Mouse (Mus musculus) thymus, adult 18-20 months (tissue): ENCODE data around the gene Apbb1ip.

Experiments used
- DNase-seq, 2 experiments: peaks; one replicate each; pipeline ENCODE4 v3.0.0; 2022; ENCODE audit warnings: mixed read lengths in 2 of 2

Gene Apbb1ip

DNA sequence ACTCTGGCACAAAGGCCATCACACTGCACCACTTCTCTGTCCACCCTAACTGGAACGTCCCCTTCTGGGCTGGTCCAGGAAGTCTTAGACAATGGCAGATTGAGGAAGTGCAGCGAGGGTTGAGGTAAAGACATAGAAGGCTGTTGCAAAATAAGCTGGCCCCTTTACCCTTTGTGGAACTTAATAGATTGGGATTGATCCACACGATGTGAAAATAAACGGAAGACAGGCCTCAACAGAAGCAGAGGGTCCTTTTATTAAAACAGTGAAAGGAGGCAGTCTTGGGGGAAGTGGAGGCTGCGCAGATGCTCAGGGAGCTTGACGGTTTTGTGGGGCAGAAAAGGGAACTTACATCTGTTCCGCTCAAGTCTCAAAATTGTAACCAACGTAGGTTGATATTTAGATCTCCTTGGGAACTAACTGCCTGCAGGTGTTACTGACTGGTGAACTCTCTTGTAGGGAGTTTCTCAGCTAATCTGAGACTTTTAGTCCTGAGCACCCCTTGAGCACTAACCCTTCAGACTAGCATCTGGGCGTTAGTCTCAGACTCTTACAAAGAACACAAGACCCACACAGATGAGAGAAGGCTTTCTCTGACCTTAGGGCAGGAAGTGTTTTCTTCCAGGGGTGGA lies at the start of gene Apbb1ip:
Gene Apbb1ip, plus strand, starts transcription at position 546 of the 632 bp plus-strand sequence.
- DNase-seq: peak; percentile 29 to 58

DNA sequence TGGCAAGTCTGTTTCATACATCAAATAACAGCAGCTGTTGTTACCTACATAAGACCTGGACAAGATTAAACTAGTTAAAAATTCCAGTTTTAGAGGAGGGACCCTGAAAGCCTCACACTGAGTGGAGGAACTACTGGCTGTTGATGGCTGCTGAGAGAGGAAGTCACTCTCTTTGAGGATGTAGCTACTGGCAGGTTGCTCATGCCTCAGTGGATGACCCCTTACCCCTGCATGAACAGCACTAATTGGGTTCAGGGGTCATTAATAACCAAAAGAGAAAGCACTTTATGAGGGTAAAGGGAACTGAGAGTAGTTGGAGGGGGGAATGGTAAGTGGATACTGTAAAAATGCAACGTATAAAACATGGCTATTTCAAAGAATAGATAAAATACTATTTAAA lies 46.8 kb upstream of the Apbb1ip start:
- DNase-seq: no peak

- no peak for DNase-seq
Measured at GRCm38 (mm10) chr2:22736134-22736533, 37.8 kb upstream of the Apbb1ip start.

DNA sequence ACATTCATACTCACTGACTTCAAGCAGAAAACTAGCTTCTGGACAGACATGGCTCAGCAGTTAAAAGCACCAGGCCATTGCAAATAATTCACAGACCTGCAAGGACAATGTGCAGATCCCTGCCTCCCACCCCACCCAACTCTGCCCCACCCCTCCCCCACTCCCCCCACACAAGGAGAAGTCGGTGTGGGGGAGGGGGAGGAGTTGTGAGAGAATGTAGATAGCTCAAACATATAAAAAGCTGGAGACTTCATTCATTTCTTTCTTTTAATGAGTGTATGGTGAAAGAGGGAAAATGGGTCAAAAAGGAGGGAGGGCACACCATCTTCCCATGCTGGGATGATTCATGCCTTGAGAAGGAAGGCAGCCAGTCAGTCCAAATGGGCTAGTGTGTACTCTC lies 34.5 kb upstream of the Apbb1ip start:
- no peak for DNase-seq

DNA sequence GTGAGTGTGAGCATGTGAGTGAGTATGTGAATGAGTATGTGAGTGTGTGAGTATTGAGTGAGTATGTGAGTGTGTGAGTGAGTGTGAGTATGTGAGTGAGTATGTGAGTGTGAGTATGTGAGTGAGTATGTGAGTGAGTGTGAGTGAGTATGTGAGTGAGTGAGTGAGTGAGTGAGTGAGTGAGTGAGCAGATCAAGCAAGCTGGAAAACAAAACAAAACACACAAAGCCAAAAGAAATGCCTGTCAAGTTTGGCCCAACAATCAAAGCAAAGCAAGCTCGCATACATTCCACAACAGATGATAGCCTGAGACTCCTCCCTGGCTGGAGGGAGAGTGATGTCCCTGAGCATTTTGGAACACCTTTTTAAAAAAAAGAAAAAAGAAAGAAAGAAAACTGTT lies 33.5 kb upstream of the Apbb1ip start:
- DNase-seq: no peak

DNA sequence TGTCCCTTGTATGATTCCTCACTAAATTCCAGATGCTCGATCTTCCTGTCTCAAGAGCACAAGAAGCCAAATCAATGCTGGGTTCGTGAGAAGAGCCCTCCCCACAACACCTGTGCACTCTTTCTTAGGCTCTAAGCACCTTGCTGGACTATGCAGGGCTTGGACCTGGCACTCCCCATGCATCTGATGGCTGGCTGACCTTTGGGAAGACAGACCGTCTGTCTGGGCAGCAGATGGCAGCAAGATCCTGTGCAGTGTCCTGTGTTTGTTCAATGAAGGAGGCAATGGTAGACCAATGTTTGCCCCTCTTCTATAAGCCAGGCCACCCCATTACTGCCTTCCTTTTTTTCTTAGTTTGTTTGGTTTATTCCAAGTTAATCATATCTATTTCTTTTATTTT lies 32.7 kb upstream of the Apbb1ip start:
- DNase-seq: no peak

DNA sequence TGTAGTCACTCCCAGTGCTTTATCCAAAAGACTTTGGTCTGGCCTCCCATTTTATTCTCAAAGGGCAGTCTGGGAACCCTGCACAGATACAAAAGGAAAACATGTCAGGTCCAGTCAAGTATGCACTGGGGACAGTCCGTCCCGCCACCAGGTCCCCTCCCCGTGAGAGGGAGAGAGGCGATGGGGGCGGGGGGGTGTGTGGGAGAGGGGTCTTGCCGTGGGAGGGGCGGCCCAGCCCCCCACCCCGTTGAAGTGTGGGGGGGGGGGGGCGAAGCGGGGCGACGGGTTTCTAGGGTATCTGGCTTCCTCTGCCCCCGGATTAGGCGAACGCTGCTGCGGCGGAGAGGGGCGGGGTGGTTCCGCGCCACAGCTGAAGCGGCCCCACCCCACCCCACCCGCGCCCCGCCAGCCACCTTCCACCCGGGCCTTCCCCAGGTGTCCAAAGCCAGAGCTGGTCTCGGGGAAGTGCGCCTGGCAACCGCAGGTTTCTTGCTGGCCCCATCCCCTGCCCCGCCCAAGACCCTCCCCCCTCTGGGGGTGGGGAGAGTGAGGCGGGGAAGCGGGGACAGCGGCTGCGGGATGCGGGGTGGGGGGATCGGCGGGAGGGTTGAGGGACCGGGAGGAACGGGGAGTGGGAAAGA lies 29.7 kb upstream of the Apbb1ip start:
- DNase-seq: peak; percentile 50 to 64

DNA sequence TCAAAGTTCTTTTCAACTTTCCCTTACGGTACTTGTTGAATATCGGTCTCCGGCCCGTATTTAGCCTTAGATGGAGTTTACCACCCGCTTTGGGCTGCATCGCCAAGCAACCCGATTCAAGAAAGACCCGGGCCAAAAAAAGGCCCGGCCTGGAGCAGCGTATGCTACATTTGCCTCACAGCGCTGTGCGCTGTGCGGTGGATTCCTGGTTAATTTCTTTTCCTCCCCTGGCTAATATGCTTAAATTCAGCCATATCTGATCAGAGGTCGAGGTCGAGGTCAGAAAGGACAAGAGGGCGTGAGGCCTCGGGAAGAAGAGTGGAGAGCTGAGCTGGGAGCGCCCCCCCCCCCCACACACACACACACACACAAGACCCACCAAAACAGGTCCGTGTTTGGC lies 29.0 kb upstream of the Apbb1ip start:
- no peak for DNase-seq

DNA sequence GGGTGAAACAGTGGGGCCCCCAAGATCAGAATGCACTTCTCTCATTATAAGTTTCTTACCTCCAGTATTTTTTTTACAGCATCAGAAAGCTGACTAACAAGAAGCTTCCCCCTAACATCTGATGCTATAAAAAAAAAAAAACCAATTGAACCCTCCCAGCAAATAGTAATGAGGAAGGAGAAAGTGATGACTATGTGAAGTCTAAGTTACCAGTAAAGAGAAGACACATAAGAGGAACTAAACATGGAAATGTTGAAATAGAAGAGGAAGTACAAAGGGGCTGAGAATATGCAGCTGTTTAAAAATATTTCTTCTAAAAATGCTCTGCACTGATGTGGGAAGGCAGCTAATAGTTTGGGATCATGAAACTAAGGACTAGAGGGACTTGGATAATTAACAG lies 27.1 kb upstream of the Apbb1ip start:
- no peak for DNase-seq

DNA sequence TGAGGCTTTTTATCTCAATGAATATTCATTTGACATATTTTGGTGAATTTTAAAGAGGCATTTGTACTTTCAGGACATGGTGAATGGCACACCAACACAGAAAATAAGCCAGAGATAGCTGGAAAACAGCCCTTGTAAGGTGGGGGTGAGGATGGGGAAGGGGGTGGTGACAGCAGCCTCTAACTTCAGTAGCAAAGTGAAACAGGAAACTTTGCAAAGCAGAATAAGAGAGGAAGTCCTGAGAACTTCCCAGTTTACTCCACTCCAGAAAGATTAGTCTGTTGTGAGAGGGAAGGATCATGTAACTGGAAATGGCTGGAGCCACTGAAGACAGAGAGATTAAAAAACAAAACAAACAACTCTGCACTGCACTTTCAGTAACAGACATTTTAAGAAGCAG lies 26.0 kb upstream of the Apbb1ip start:
- no peak for DNase-seq

DNA sequence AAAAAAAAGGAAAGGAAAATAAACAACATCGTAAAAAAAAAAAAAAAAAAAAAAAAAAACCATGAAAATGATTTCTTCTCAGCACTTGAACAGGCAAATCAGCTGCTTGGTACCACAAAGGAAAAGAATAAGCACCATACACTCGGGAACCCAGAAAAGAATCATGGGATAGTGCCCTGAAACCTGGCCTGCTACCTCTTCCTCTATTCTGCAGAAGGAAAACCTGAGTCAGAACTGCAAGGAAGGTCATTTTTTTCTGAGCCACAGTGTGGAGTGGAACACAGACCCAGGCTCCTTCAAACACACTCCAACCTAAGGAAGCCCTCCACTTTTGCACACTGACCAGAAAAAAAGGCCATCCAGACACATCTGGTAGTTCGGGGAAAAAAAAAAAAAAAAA lies 24.1 kb upstream of the Apbb1ip start:
- no peak for DNase-seq

DNA sequence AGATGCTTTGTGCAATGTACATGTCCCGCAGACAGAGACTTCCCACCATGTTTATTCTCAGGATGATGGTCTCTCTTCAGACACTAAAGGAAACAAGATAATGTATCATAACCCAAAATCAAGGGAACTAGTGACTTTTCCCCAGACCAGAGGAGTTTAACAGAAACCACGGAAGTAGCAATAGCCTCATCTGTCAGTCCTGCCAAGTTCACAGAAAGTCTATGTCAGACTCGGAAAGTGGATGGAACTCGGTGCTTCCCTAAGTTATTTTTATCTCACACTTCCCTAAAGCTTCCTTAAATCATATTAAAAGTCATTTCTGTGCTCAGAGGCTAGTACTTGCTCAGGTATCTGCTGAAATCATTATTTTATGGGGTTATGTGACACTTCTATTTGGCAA lies 21.4 kb upstream of the Apbb1ip start:
- DNase-seq: no peak

GRCm38 (mm10) chr2:22753461-22754075 lies 20.3 kb upstream of the Apbb1ip start:
- DNase-seq: no peak

DNA sequence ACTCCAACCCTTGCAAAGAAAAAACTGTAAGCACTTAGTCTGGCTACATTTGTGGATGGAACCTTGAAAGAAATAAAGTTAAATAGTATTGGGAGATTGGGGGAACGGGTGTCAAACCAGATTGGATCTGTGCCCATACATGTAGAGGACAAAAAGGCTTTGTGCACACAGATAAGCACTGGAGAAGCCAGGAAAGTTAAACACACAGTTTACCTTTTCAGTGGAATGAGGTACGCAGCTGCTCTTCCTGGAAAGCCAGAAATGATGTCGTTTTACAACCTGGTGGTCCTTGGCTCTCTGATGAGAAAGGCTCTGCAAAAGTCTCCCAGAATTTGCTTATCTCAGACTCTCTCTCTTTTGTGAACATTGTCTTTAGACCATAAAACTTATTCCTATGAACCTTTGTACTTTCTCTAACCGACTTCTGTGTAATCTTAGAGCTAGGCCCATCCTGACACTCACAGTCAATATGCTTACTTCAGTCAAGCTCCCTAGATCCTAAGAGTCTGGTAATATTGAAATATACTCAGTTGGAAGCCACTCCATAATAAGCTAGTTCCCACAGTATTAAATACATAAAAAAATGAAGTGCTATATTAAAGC lies 19.6 kb upstream of the Apbb1ip start:
- no peak for DNase-seq

DNA sequence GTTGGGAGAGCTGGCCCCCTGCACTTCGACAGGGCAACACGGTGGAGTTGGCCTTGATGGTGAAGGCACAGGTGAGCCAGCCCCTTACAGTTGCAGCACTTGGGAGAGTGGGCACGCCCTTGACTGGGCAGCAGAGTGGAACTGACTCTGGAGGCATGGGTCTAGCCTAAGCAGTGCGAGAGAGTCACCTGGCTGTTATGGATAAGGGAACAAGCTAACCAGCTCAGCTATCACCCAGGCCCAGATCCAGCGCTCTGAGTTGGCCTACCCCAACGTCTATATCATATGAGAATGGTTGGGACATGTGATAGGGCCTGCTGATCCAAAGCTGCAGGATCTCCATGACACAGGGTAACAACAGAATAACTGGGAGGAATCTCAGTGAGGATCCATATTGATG lies 18.3 kb upstream of the Apbb1ip start:
- DNase-seq: no peak

DNA sequence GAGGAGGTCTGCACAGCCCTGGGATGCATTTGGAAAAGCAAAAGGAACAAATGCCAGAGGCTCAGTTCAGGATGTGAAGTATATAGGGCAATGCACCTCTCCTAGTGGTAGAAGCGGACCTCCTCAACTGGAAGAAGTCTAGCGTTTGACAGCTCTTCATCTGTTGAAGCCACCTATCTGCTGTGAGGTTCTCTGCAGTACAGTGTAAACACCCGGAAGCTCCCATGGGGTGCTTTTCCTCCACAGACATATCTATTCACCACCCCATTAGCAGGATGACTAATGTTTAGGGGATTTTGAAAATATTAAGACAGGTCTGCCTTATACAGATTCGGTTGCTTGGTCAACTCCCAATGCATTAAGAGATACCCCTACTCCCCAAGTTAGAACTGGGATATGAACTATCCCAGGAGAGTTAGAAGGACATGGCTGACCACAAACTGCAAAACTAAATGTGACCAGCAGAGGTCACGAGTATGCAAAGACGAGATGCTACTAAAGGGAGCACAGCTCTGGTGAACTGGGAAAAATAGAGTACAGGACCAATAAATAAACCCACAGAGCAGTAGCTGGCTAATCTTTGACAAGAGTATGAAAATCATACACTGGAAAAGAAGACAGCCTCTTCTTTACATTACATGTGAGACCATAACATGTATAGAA lies 15.5 kb upstream of the Apbb1ip start:
- DNase-seq: peak in 1 of 2 experiments; percentile 45

DNA sequence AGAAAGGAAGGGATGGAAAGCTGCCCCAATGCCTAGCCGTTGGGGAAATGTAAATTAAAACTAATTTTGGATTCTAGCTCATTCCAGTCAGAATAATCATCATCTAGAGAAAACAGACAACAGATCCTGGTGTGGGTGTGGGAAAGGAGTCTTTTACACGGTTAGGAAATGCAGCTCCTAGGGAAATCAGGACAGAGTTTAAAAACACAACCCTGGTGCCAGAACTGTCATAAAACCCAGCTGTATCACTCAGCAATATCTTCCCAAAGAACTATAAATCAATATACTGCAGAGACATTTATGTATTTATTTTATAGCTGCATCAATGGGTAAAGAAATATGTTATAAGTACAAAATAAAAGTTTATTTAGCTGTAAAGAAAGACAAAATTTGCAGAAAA lies 13.4 kb upstream of the Apbb1ip start:
- no peak for DNase-seq

DNA sequence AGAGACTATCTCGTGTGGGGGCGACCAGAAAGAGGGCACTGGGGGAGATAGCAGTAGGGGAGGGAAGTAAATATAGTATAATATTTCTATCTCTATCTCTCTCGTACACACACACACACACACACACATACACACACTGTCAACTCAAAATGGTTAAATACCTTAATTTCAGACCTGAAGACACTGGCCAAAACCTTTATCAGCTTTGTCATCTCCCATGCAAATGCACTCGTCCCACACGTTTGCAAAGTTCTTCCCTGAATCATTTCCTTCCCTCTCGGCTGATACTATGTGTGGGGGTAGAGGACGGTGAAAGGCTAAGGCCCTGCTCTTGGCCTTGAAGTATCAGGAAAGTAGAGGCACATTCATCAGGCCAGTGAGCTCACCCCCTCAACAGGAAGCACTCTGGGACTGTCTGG lies 12.8 kb upstream of the Apbb1ip start:
- no peak for DNase-seq

DNA sequence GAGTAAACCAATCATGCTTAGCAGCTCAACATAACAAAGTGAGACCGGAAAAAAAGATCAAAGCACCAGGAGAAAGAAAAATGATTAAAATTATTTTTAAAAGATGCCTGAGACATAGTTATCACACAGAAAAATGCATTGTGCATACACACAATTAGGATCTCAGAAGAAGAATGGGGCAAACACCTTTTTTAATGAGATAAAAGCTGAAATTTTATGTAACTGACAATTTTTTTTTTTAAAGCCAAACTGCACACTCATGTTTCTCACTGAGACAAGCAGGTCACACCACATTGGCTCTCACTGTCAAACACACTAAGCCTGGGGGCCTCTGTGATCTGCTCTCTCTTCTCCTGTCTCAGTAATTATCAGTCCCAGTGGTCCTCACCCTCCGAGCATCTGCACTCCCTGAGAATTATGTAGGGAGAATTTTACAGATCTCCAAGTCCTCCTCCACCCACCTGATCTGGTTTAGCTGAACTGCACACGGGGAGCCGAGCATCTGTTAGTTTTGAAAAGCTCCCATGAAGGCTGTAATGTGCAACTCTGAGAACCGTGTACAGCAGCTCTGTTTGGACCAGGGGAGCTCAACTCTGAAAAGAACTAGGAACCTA lies 9.0 kb upstream of the Apbb1ip start:
- no peak for DNase-seq

DNA sequence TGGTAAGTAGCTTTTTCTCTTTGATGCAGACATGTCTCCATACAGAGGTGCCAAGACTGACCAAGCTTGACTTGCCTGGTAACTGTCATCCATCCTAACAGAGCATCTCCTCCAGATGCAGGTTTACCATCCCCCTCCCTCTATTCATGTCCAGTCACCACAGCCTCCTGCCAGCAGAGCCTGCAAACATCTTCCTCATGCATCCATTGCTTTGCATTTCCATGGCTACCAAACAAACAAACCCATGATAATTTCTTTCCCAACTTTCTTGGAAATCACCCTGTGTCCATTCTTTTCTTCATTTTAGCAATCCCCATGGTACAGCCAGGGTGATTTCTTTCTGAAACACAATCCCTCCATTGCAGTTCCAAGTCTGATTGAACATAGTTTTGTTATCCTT lies 2.6 kb upstream of the Apbb1ip start:
- no peak for DNase-seq

DNA sequence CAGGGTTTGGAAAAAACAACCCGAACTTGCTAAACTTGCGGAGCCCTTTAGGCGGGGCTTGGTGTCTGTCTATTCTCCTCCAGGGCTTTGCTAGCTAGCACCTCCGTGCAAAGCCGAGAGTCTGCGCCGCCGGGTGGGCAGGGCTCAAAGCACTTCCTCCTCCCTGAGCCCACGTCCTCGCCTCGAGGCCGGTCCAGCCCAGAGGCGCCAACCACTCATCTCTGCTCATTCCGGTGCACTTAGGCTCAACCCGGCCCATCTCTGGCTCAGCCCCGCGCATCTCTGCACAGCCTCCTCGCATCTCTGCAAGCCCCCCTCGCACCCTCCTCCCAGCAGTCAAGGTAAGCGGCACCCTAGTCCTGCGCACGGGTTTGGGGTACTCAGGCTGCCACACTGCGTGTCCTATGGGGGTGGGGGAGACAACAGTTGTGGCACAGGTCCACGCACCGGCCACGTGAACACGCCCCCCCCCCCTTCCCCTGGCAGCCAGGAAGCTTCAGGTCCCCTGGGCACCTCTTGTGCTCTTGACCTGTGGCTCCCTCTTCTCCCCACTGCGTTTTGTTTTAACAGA lies 372 bp downstream of the Apbb1ip start:
- DNase-seq: peak; percentile 81 to 88

DNA sequence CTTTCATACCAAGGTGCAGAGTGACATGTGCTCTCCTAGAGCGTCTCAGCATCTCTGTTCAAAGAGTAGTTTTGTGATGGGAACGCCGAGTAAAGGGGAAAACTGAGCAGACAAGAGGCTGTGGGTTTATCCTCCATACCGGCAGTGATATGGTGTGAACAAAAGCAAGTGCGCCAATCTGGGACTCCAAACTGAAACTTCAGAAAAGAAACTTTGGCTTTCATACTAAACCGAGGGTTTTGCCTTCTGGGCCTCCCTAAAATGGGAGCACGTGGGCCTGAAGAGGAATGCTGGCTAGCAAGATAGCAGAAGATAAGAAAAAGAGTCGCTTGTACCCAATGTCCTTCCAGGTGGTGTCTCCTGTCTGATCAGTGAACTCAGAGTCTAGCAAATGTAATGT lies 1.3 kb downstream of the Apbb1ip start:
- DNase-seq: no peak

- DNase-seq: no peak
Measured at GRCm38 (mm10) chr2:22775681-22776080, 1.8 kb downstream of the Apbb1ip start.
